Mouse (Mus musculus) cerebellum, adult 8-10 months (tissue): ENCODE data around the gene Zfp12.

Source experiments
- DNase-seq: peaks from one replicate; pipeline ENCODE4 v3.0.0; 2022

Zfp12 gene

GRCm38 (mm10) chr5:143266794-143267193 lies 31.8 kb downstream of the Zfp12 start:
- DNase-seq, result no peak

DNA sequence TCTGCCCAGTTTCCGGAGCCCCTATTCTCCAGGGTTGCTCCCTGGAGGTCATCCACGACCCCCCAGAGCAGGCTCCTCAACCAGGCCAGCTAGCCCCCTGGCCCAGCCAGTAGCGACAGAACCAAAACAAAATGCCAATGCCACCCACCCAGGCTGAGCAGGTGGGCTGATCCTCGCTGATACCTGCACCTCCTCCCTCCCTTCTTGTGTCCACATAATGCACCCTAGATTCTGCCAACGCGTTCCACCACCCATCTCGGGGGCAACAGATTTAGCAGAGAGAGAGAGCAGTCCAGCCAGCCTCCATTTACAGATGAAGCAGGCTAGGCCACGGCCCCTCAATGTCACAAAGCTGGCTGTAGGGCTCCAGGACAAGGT lies 34.0 kb downstream of the Zfp12 start:
- no peak for DNase-seq

GRCm38 (mm10) chr5:143269363-143270150 lies 34.6 kb downstream of the Zfp12 start, which contains the start of gene Zfp316:
Gene Zfp316 (minus strand): TSS chr5:143270022.
- peak; percentile 75 for DNase-seq

GRCm38 (mm10) chr5:143270151-143270519 lies 35.2 kb downstream of the Zfp12 start:
- DNase-seq, result no peak

GRCm38 (mm10) chr5:143271642-143272041 lies 36.7 kb downstream of the Zfp12 start:
- DNase-seq, result no peak

DNA sequence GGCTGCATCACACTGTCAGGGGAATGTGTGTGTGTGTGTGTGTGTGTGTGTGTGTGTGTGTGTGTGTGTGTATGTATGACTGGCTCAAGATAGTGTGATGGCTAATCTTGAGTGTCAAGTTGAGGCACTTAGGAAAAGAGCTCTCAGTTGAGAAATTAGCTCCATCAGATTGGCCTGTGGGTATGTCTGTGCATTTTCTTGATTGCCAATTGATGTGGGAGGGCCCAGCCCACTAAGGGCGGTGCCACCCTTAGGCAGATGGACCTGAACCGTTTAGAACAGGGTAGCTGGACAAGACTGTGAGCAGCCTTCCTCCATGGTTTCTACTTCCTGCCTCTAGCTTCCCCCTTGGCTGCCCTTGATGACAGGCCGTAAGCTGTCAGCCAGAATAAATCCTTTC lies 37.1 kb downstream of the Zfp12 start:
- DNase-seq, result no peak

DNA sequence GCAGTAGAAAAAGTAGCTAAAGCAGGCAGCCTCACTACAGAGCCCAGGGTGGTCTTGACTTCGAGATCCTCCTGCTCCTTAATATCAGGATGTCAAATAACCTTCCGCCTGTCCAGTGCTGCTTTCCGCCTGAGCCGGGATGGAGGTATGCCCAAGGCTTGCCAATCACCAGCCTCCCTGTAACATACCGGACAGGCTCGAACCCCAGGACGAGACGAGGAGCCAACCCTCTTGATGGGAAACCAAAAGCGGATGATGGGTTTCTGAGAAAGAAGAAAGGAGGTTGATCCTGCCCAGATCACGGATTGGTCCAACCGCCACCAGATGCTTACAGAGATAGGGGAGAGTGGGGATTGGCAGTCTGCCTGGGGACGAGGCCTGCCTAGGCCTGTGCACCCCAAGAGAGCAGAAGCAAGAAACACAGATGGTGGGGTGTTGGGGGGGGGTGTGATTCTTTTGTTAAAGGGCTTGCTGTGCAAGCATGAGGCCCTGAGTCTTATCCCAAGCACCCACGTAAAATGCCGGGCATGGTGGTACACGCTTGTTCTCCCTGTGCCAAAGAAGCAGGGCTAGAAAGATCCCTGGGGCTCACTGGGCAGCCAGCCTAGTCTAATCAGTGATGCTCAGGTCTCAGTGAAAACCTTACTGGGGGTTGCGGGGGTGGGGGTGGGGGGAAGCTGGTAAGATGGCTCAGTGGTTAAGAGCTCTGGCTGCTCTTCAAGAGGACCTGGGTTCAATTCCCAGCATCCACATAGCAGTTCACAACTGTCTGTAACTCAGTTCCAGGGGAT lies 37.8 kb downstream of the Zfp12 start:
- no peak for DNase-seq

GRCm38 (mm10) chr5:143275761-143276160 lies 40.8 kb downstream of the Zfp12 start:
- DNase-seq, result no peak

DNA sequence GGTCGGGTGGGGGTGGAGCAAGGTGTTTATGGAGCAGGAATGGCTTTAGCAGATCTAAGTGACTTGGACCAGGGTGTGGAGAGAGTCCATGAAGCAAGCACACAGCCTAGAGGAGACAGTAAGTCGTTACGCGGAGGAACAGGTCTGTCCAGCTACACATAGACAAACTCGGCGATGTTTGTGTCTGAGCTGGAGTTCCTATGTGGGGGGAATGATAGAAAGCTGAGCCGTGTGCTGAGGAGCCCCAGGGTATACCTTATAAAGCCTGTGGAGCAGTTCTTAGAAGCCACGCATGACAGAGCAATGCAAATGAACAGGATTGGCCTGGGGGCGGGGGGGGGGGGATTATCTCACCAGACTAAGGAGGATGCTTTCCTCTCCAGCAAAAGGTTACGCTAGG lies 44.3 kb downstream of the Zfp12 start:
- DNase-seq, result no peak

DNA sequence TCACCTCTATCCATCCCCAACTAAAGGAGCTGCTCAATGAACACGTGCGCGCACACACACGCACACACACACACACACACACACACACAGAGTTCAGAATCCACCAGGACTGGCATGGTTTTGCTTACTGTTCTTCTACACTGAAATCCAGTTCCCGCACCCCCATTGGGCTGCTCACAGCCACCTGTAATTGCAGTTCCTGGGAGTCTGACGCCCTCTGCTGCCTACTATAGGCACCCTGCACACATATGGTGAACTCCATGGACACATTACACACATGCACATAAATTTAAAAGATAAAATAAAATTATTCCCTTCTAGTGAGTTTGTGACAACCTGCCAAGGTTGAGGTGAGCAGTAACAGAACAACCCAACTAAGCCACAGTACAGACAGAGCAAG lies 49.8 kb downstream of the Zfp12 start:
- DNase-seq, result no peak

GRCm38 (mm10) chr5:143287774-143288328 lies 52.9 kb downstream of the Zfp12 start:
- peak; percentile 55 for DNase-seq

GRCm38 (mm10) chr5:143288378-143288911 lies 53.5 kb downstream of the Zfp12 start:
- no peak for DNase-seq

GRCm38 (mm10) chr5:143289299-143289698 lies 54.3 kb downstream of the Zfp12 start:
- no peak for DNase-seq

GRCm38 (mm10) chr5:143292879-143293278 lies 57.9 kb downstream of the Zfp12 start:
- DNase-seq, result no peak

GRCm38 (mm10) chr5:143293404-143293803 lies 58.4 kb downstream of the Zfp12 start, which contains the start of gene Zfp853:
Gene Zfp853 (minus strand): TSS chr5:143293623.
- no peak for DNase-seq

- no peak for DNase-seq
These were observed 59.9 kb downstream of the Zfp12 start for GRCm38 (mm10) chr5:143294862-143295261.

DNA sequence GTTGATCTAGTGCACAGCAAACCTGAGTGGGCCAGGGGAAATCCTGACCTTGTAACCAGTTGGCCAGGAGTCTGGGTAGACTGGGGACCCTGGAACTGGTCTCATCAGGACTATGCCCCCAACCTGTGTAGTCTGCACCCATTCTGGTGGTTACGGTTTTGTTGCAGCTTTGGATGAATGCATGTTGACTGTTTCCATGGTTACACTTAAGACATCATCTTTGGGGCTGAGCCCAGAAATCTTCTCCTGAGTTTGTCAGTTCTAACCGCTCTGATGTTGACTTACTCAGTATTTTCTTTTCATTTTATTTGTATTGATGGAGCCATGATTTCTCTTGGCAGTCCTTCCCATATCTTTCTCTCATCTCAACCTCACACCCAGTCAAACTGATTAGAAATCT lies 60.4 kb downstream of the Zfp12 start:
- no peak for DNase-seq

DNA sequence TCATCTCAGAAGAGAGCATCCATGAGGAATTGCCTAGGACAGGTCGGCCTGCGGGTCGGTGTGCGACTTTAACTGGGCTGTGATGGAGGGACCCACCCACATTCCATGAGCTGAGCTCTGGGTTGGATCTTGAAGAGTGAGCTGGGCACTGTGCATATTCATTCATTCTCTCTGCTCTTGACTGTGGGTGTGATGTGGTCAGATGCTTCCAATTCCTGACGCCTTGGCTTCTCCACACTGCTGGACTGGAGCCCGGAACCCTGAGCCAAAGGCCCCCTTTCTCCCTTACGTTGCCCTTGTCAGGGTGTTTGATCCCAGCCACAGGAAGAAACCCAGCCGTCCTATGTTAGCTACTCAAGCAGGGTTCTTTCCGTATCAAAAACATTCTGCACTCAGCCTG lies 63.0 kb downstream of the Zfp12 start:
- DNase-seq, result no peak

- no peak for DNase-seq
These were observed 63.4 kb downstream of the Zfp12 start for GRCm38 (mm10) chr5:143298391-143298790.
